Mouse (Mus musculus) ES-E14 (cell line): ENCODE results near the gene Hist1h2bg.

ENCODE experiments used
- CHD2 ChIP-seq: IDR thresholded peaks from 2 replicates; pipeline ENCODE4 v1.6.1; 2014; ENCODE audit warnings: mild to moderate bottlenecking, low read depth, low read length, inconsistent platforms
- HCFC1 ChIP-seq: IDR thresholded peaks from 2 replicates; pipeline ENCODE4 v1.6.1; 2012; ENCODE audit warnings: low read length, inconsistent platforms, borderline replicate concordance; ENCODE audit not compliant: insufficient read depth
- ZNF384 ChIP-seq: IDR thresholded peaks from 2 replicates; pipeline ENCODE4 v1.6.1; 2012; ENCODE audit warnings: low read depth, low read length, inconsistent platforms

DNA sequence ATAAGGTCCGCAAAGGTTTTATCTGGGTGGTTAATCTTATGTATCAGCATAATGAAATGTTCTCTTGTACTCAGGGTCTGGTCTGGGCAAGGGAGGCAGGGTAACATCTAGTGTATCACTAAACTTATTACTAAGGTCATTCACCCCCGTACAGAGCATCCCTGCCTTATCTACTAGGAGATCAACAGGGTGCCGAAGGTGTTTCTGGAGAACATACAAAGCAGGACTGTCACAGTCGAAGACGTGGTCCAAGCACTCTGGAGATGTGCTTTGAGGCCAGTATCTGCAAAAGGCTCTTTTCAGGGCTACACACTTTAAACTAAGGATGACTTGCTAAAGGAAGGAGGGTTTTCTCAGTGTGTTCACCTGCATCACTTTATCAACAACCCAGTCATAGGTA is 24.5 kb upstream of the Hist1h2bg start:
- TF ChIP-seq HCFC1 (no peak), CHD2 (no peak), ZNF384 (no peak)
